In the genomic region with DNA sequence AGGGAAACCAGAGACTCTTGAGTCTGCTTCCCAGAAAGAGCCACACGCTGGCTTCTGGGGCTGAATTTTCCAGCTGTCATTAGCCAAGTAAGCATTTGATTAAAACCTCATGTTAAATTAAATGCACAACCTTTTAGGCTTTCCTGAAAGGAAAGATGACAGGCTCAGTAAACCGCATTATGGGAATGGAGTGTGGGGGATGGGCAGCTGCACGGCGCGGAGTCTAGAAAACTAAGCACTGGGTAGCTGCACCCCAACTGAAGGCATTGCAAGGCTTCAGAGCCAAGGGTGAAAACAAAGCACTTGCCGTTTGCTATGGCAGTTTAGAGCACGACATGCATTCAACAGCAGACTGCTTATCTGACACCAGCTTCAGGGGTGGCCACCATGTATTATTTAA, we compare ENCODE assay signal across 7 mouse cellular contexts. TPM values are rescaled to one million over a fixed set of nuclear protein-coding genes. Genes with fewer than 3 reads are reported as not detected.
DNase-seq lines count a peak whose midpoint lies in the region; ATAC-seq and TF ChIP-seq lines count a peak whose summit lies in the region.

No protein-coding gene starts in this region.

- no peak overlapping the region for H3K27ac ChIP-seq in lung, postnatal 0 days (ENCODE audit: low read length)
- no peak overlapping the region for H3K27ac ChIP-seq in forebrain, embryonic 15.5 days (replicated peaks)
- H3K27ac ChIP-seq in limb, embryonic 11.5 days (replicated peaks; ENCODE audit: low read depth, low read length): no peak overlapping the region

- peaks cover 13% of the 10 kb centered on the region for H3K4me1 ChIP-seq in lung, postnatal 0 days (ENCODE audit: insufficient read depth, low read depth, low read length)
- peaks cover 40% of the 10 kb centered on the region for H3K4me1 ChIP-seq in forebrain, embryonic 15.5 days
- peaks cover 22% of the 10 kb centered on the region for H3K4me1 ChIP-seq in limb, embryonic 11.5 days (ENCODE audit: control insufficient read depth, insufficient read depth, low read length)

- no peaks in the 10 kb centered on the region for H3K27me3 ChIP-seq in lung, postnatal 0 days (replicated peaks; ENCODE audit: insufficient read depth, low read length)
- H3K27me3 ChIP-seq in forebrain, embryonic 15.5 days: no peaks in the 10 kb centered on the region; the same call in 1 of the 2 replicates
- no peaks in the 10 kb centered on the region for H3K27me3 ChIP-seq in limb, embryonic 11.5 days (ENCODE audit: control insufficient read depth, insufficient read depth, low read length)

- no peak for ATAC-seq in lung, postnatal 0 days
- no peak for ATAC-seq in forebrain, embryonic 15.5 days (replicated peaks)
- ATAC-seq in limb, embryonic 11.5 days (ENCODE audit: insufficient number of reproducible peaks, low FRiP score, low TSS enrichment, low read depth): no peak

- no peaks in the 10 kb centered on the region for H3K36me3 ChIP-seq in lung, postnatal 0 days (ENCODE audit: insufficient read depth, low read length)
- no peaks in the 10 kb centered on the region for H3K36me3 ChIP-seq in forebrain, embryonic 15.5 days
- no peaks in the 10 kb centered on the region for H3K36me3 ChIP-seq in limb, embryonic 11.5 days (ENCODE audit: control insufficient read depth, insufficient read depth, low read length)

- DNase-seq in lung, postnatal 0 days (ENCODE audit: low spot score): no peak
- no peak for DNase-seq in lung, postnatal 36 days
- DNase-seq in limb, embryonic 11.5 days (ENCODE audit: low spot score): peak; percentile 77
- DNase-seq in retina, postnatal 1 day: peak; percentile 34
- no peak for DNase-seq in yolk sac, embryonic 10.5 days (ENCODE audit: low spot score)
- no peak for DNase-seq in frontal cortex, postnatal 36 days (ENCODE audit: low spot score in 2 of 2)

- no peak for TF ChIP-seq EP300 in lung, postnatal 0 days (IDR thresholded peaks at IDR 0.05)

- peak overlapping the region; percentile 62 for H3K4me3 ChIP-seq in lung, postnatal 0 days (ENCODE audit: low read depth, low read length)
- H3K4me3 ChIP-seq in forebrain, embryonic 15.5 days: peak overlapping the region; percentile 63
- peak overlapping the region; percentile 70 for H3K4me3 ChIP-seq in limb, embryonic 11.5 days (ENCODE audit: low read depth, low read length)

- 21% methylated on average over 7 of the region's 7 CpGs for WGBS in lung, postnatal 0 days
- WGBS in forebrain, embryonic 15.5 days: 12% methylated on average over 7 of the region's 7 CpGs
- WGBS in limb, embryonic 11.5 days: 7% methylated on average over 7 of the region's 7 CpGs

- no peak overlapping the region for H3K9ac ChIP-seq in lung, postnatal 0 days (replicated peaks; ENCODE audit: low read depth)
- no peak overlapping the region for H3K9ac ChIP-seq in forebrain, embryonic 15.5 days (replicated peaks)
- peak overlapping the region; percentile 71; the same call in 1 of the 2 replicates for H3K9ac ChIP-seq in limb, embryonic 11.5 days (ENCODE audit: low read length)

- H3K9me3 ChIP-seq in lung, postnatal 0 days (ENCODE audit: low read length): no peaks in the 10 kb centered on the region
- no peaks in the 10 kb centered on the region for H3K9me3 ChIP-seq in forebrain, embryonic 15.5 days
- no peaks in the 10 kb centered on the region for H3K9me3 ChIP-seq in limb, embryonic 11.5 days (ENCODE audit: control insufficient read depth, low read length)

- no peak for TF ChIP-seq CTCF in lung, postnatal 0 days (IDR thresholded peaks at IDR 0.05)

- peak overlapping the region; percentile 97 for H3K4me2 ChIP-seq in lung, postnatal 0 days (replicated peaks; ENCODE audit: low read depth, low read length)
- H3K4me2 ChIP-seq in forebrain, embryonic 15.5 days (replicated peaks): peak overlapping the region; percentile 98
- peak overlapping the region; percentile 95 for H3K4me2 ChIP-seq in limb, embryonic 11.5 days (ENCODE audit: low read depth, severe bottlenecking)

RNA-seq across cellular contexts. Expression of a gene that starts 2.1 kb away (rescaled TPM):
- 3.6 and 4.5 TPM in 2 replicates for polyA plus RNA-seq in lung, postnatal 0 days (2015; fragmentation: Nextera tagmentation; extraction: Ambion mirVana)
- polyA plus RNA-seq in forebrain, embryonic 15.5 days (2015; fragmentation: Nextera tagmentation; extraction: Ambion mirVana): 7.4 TPM in 2 replicates
- polyA plus RNA-seq in limb, embryonic 11.5 days (2014; fragmentation: Nextera tagmentation; extraction: Ambion mirVana): 11.5 and 11.6 TPM in 2 replicates

Comparison
In these comparisons a context has a peak if more than half of its experiments do, and no peak if none do; other contexts are left out.
1. DNase-seq: peak in limb, embryonic 11.5 days (single experiment) and retina, postnatal 1 day (single experiment); none in lung, postnatal 0 days (single experiment), lung, postnatal 36 days (single experiment), yolk sac, embryonic 10.5 days (single experiment) and frontal cortex, postnatal 36 days (0 of 2).
2. Peak in every context shown above with its lines, with median percentiles within 50 percentile points of each other: H3K4me2 ChIP-seq and H3K4me3 ChIP-seq.